Comparison of ENCODE assay signal across 19 mouse cellular contexts in the genomic region with DNA sequence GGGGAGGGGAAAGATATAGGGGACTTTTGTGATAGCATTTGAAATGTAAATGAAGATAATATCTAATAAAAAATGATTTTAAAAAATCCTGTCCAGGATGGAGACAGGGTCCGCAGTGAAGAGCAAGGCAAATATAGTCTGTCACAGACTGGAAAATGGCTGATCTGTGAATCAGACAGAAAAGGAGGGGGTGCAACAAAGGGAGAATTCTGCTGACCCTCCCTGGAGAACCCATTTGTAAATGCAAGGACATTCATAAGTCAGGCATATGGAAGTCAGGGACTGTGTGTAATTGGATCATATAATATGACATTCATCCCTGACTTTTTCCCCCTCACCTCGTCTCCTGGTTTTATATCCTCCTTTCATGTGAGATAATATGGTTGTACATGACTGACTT.
DNase-seq lines count a peak whose midpoint lies in the region; ATAC-seq lines count a peak whose summit lies in the region.
"Had no signal": no experiment of that assay in that cellular context is flagged by ENCODE, and none has a peak within 500 bp of the region (broad histone marks: within the 10 kb centered on the region; RNA-seq: fewer than 3 reads in every experiment).

No protein-coding gene starts in this region.

- peak; percentile 48; the same call in 1 of the 2 replicates for ATAC-seq in hindbrain, embryonic 12.5 days (ENCODE audit: low FRiP score)
- ATAC-seq in hindbrain, embryonic 13.5 days (ENCODE audit: low FRiP score) = no peak
- ATAC-seq in neural tube, embryonic 11.5 days (ENCODE audit: insufficient read depth, low FRiP score, low TSS enrichment) = peak; percentile 40; the same call in 1 of the 2 replicates
- ATAC-seq in neural tube, embryonic 15.5 days (ENCODE audit: low FRiP score) = no peak; the same call in 1 of the 2 replicates
- 0 out of 2 replicates have a peak, but pooled peaks have one; percentile 19 for ATAC-seq in midbrain, embryonic 15.5 days (replicated peaks)
- ATAC-seq in kidney, embryonic 15.5 days (replicated peaks; ENCODE audit: low FRiP score) = no peak
- ATAC-seq: forebrain, embryonic 13.5 days; forebrain, postnatal 0 days; hindbrain, postnatal 0 days had no signal

- no peak overlapping the region for H3K4me3 ChIP-seq in hindbrain, embryonic 12.5 days
- no peak overlapping the region for H3K4me3 ChIP-seq in hindbrain, embryonic 13.5 days
- no peak overlapping the region for H3K4me3 ChIP-seq in neural tube, embryonic 11.5 days (ENCODE audit: low read depth, low read length)
- no peak overlapping the region for H3K4me3 ChIP-seq in neural tube, embryonic 15.5 days (replicated peaks)
- H3K4me3 ChIP-seq in midbrain, embryonic 15.5 days = no peak overlapping the region
- H3K4me3 ChIP-seq in kidney, embryonic 15.5 days (replicated peaks) = no peak overlapping the region
- H3K4me3 ChIP-seq: embryonic facial prominence, embryonic 10.5 days; forebrain, embryonic 13.5 days; heart, adult 2 months; heart, embryonic 12.5 days had no signal

- 68% methylated on average over 2 of the region's 2 CpGs for WGBS in hindbrain, embryonic 12.5 days
- WGBS in hindbrain, embryonic 13.5 days = 70% methylated on average over 2 of the region's 2 CpGs
- 78% methylated on average over 2 of the region's 2 CpGs for WGBS in neural tube, embryonic 11.5 days
- 61% methylated on average over 2 of the region's 2 CpGs for WGBS in neural tube, embryonic 15.5 days
- 54% methylated on average over 2 of the region's 2 CpGs for WGBS in midbrain, embryonic 15.5 days
- WGBS in kidney, embryonic 15.5 days = 83% methylated on average over 2 of the region's 2 CpGs

- H3K27me3 ChIP-seq in hindbrain, embryonic 12.5 days = no peaks in the 10 kb centered on the region
- H3K27me3 ChIP-seq in hindbrain, embryonic 13.5 days = no peaks in the 10 kb centered on the region
- no peaks in the 10 kb centered on the region for H3K27me3 ChIP-seq in neural tube, embryonic 11.5 days (ENCODE audit: control insufficient read depth, insufficient read depth, low read length)
- no peaks in the 10 kb centered on the region for H3K27me3 ChIP-seq in neural tube, embryonic 15.5 days (replicated peaks)
- H3K27me3 ChIP-seq in midbrain, embryonic 15.5 days (replicated peaks) = no peaks in the 10 kb centered on the region
- H3K27me3 ChIP-seq in kidney, embryonic 15.5 days = no peaks in the 10 kb centered on the region
- H3K27me3 ChIP-seq: forebrain, embryonic 13.5 days; heart, embryonic 12.5 days had no signal

- no peaks in the 10 kb centered on the region for H3K36me3 ChIP-seq in hindbrain, embryonic 12.5 days
- no peaks in the 10 kb centered on the region for H3K36me3 ChIP-seq in hindbrain, embryonic 13.5 days
- no peaks in the 10 kb centered on the region for H3K36me3 ChIP-seq in neural tube, embryonic 11.5 days (ENCODE audit: control insufficient read depth, insufficient read depth, low read length)
- H3K36me3 ChIP-seq in neural tube, embryonic 15.5 days = no peaks in the 10 kb centered on the region
- H3K36me3 ChIP-seq in midbrain, embryonic 15.5 days (replicated peaks) = no peaks in the 10 kb centered on the region
- H3K36me3 ChIP-seq in kidney, embryonic 15.5 days = no peaks in the 10 kb centered on the region
- H3K36me3 ChIP-seq: embryonic facial prominence, embryonic 10.5 days; heart, embryonic 12.5 days had no signal

- H3K9me3 ChIP-seq in hindbrain, embryonic 12.5 days (replicated peaks) = no peaks in the 10 kb centered on the region
- no peaks in the 10 kb centered on the region for H3K9me3 ChIP-seq in hindbrain, embryonic 13.5 days
- no peaks in the 10 kb centered on the region for H3K9me3 ChIP-seq in neural tube, embryonic 11.5 days (ENCODE audit: control insufficient read depth, low read length)
- H3K9me3 ChIP-seq in neural tube, embryonic 15.5 days (replicated peaks) = no peaks in the 10 kb centered on the region
- no peaks in the 10 kb centered on the region for H3K9me3 ChIP-seq in midbrain, embryonic 15.5 days
- H3K9me3 ChIP-seq in kidney, embryonic 15.5 days (replicated peaks) = no peaks in the 10 kb centered on the region
- H3K9me3 ChIP-seq: embryonic facial prominence, embryonic 10.5 days; forebrain, embryonic 13.5 days; heart, embryonic 12.5 days had no signal

- DNase-seq in neural tube, embryonic 11.5 days (ENCODE audit: low spot score) = no peak
- DNase-seq in retina, embryonic 14.5 days (ENCODE audit: low spot score) = peak; percentile 12
- DNase-seq in spleen, adult 12 weeks (ENCODE audit: low spot score) = no peak
- DNase-seq: adrenal gland, postnatal 25 days; cerebellum, adult 2 months; cerebellum, postnatal 10 days; forebrain, postnatal 0 days; gastrocnemius, postnatal 14 days; heart, adult 2 months; heart, postnatal 36 days had no signal

- H3K9ac ChIP-seq in hindbrain, embryonic 12.5 days = no peak overlapping the region
- no peak overlapping the region for H3K9ac ChIP-seq in hindbrain, embryonic 13.5 days
- H3K9ac ChIP-seq in neural tube, embryonic 11.5 days (ENCODE audit: low read length) = no peak overlapping the region
- no peak overlapping the region for H3K9ac ChIP-seq in neural tube, embryonic 15.5 days (replicated peaks)
- no peak overlapping the region for H3K9ac ChIP-seq in midbrain, embryonic 15.5 days
- no peak overlapping the region for H3K9ac ChIP-seq in kidney, embryonic 15.5 days
- H3K9ac ChIP-seq: forebrain, embryonic 13.5 days; forebrain, postnatal 0 days; heart, embryonic 12.5 days had no signal

- H3K4me2 ChIP-seq in hindbrain, embryonic 12.5 days (replicated peaks) = no peak overlapping the region
- no peak overlapping the region for H3K4me2 ChIP-seq in hindbrain, embryonic 13.5 days
- H3K4me2 ChIP-seq in neural tube, embryonic 11.5 days (ENCODE audit: low read depth) = no peak overlapping the region
- H3K4me2 ChIP-seq in neural tube, embryonic 15.5 days = no peak overlapping the region
- H3K4me2 ChIP-seq in midbrain, embryonic 15.5 days = no peak overlapping the region
- H3K4me2 ChIP-seq in kidney, embryonic 15.5 days = no peak overlapping the region
- H3K4me2 ChIP-seq: forebrain, embryonic 13.5 days; heart, embryonic 12.5 days had no signal

- H3K27ac ChIP-seq in hindbrain, embryonic 12.5 days = no peak overlapping the region
- H3K27ac ChIP-seq in hindbrain, embryonic 13.5 days = no peak overlapping the region
- H3K27ac ChIP-seq in neural tube, embryonic 11.5 days (ENCODE audit: low read depth, low read length) = no peak overlapping the region
- no peak overlapping the region for H3K27ac ChIP-seq in neural tube, embryonic 15.5 days (replicated peaks)
- H3K27ac ChIP-seq in midbrain, embryonic 15.5 days = 0 out of 2 replicates have a peak overlapping the region, but pooled peaks have one; percentile 5
- H3K27ac ChIP-seq in kidney, embryonic 15.5 days = no peak overlapping the region
- H3K27ac ChIP-seq: embryonic facial prominence, embryonic 10.5 days; forebrain, embryonic 13.5 days; heart, adult 2 months; hindbrain, postnatal 0 days had no signal

- no peaks in the 10 kb centered on the region for H3K4me1 ChIP-seq in hindbrain, embryonic 12.5 days
- no peaks in the 10 kb centered on the region for H3K4me1 ChIP-seq in hindbrain, embryonic 13.5 days (replicated peaks)
- H3K4me1 ChIP-seq in neural tube, embryonic 11.5 days (ENCODE audit: control insufficient read depth, insufficient read depth, low read length) = no peaks in the 10 kb centered on the region
- H3K4me1 ChIP-seq in neural tube, embryonic 15.5 days = peaks cover 3% of the 10 kb centered on the region; the same call in 1 of the 2 replicates
- no peaks in the 10 kb centered on the region for H3K4me1 ChIP-seq in midbrain, embryonic 15.5 days
- H3K4me1 ChIP-seq in kidney, embryonic 15.5 days = no peaks in the 10 kb centered on the region
- H3K4me1 ChIP-seq: embryonic facial prominence, embryonic 10.5 days; forebrain, embryonic 13.5 days; heart, embryonic 12.5 days had no signal

Comparison
In these comparisons a context has a peak if more than half of its experiments do, and no peak if none do; other contexts are left out.
1. ATAC-seq: peak in hindbrain, embryonic 12.5 days (single experiment), neural tube, embryonic 11.5 days (single experiment) and midbrain, embryonic 15.5 days (single experiment); none in hindbrain, embryonic 13.5 days (single experiment), neural tube, embryonic 15.5 days (single experiment) and kidney, embryonic 15.5 days (single experiment).